Mouse (Mus musculus) cortical plate, adult 2 months (tissue): ENCODE results near the gene Tnr. TPM values are rescaled to one million over a fixed set of nuclear protein-coding genes. Genes with fewer than 3 reads are reported as not detected.

ENCODE experiments used
- H3K27ac ChIP-seq: fragments of 200-500 bp; 2 replicates; pipeline ENCODE4 v1.5.1; 2012; ENCODE audit warnings: low read length, control low read depth, inconsistent platforms; ENCODE audit not compliant: insufficient read depth
- H3K4me1 ChIP-seq: fragments of 200-500 bp; 2 replicates; pipeline ENCODE4 v1.6.1; 2011; ENCODE audit warnings: low read length; ENCODE audit not compliant: control insufficient read depth, insufficient read depth
- H3K4me3 ChIP-seq: fragments of 200-500 bp; 2 replicates; pipeline ENCODE4 v1.5.1; 2011; ENCODE audit warnings: mild to moderate bottlenecking, low read length, control low read depth; ENCODE audit not compliant: insufficient read depth
- CTCF ChIP-seq: fragments of 200-500 bp; IDR thresholded peaks from 2 replicates; pipeline ENCODE4 v1.5.1; 2011; ENCODE audit warnings: mild to moderate bottlenecking, control low read depth, low read length; ENCODE audit not compliant: insufficient read depth; ENCODE audit errors: extremely low read depth
- POLR2A ChIP-seq: fragments of 200-500 bp; IDR thresholded peaks from 2 replicates; pipeline ENCODE4 v1.6.1; 2011; ENCODE audit warnings: mild to moderate bottlenecking, low read length, control low read depth; ENCODE audit not compliant: insufficient read depth; ENCODE audit errors: extremely low read depth
- polyA plus RNA-seq: library from polyadenylated mRNA; depleted of rRNA; stranded (reverse); fragments of >200 nt; gene quantifications from 2 replicates; pipeline ENCODE4 v1.2.3, GENCODE M21; 2012

The Tnr gene
- polyA plus RNA-seq, 1 experiment: 32.1 TPM

- TF ChIP-seq CTCF (no peak), POLR2A (0 out of 2 replicates have a peak, but pooled peaks have one; percentile 7)
- Histone ChIP-seq H3K4me1 (peaks cover 4% of the 10 kb centered on the region; the same call in 1 of the 2 replicates), H3K4me3 (peak overlapping the region; percentile 16; the same call in 1 of the 2 replicates), H3K27ac (peak overlapping the region; percentile 38)
Measured at GRCm38 (mm10) chr1:159614644-159615431, 91.3 kb downstream of the Tnr start.

- H3K27ac ChIP-seq: 0 out of 2 replicates have a peak overlapping the region, but pooled peaks have one; percentile 5
- TF ChIP-seq CTCF: no peak
- no peak for TF ChIP-seq POLR2A
- peaks cover 4% of the 10 kb centered on the region; the same call in 1 of the 2 replicates for H3K4me1 ChIP-seq
- no peak overlapping the region for H3K4me3 ChIP-seq
Measured at GRCm38 (mm10) chr1:159615686-159616085, 92.1 kb downstream of the Tnr start.

GRCm38 (mm10) chr1:159619205-159619604 lies 95.6 kb downstream of the Tnr start:
- peaks cover 4% of the 10 kb centered on the region; the same call in 1 of the 2 replicates for H3K4me1 ChIP-seq
- no peak overlapping the region for H3K27ac ChIP-seq
- no peak for TF ChIP-seq CTCF
- no peak for TF ChIP-seq POLR2A
- no peak overlapping the region for H3K4me3 ChIP-seq

GRCm38 (mm10) chr1:159621321-159621720 lies 97.8 kb downstream of the Tnr start:
- H3K4me3 ChIP-seq: no peak overlapping the region
- H3K27ac ChIP-seq: no peak overlapping the region
- H3K4me1 ChIP-seq: peaks cover 1% of the 10 kb centered on the region; the same call in 1 of the 2 replicates
- no peak for TF ChIP-seq CTCF
- no peak for TF ChIP-seq POLR2A

GRCm38 (mm10) chr1:159629119-159629518 lies 105.5 kb downstream of the Tnr start:
- H3K27ac ChIP-seq: no peak overlapping the region
- TF ChIP-seq CTCF: no peak
- no peak for TF ChIP-seq POLR2A
- no peak overlapping the region for H3K4me3 ChIP-seq
- H3K4me1 ChIP-seq: peaks cover 1% of the 10 kb centered on the region

GRCm38 (mm10) chr1:159629822-159630589 lies 106.4 kb downstream of the Tnr start:
- TF ChIP-seq CTCF: no peak
- TF ChIP-seq POLR2A: no peak
- H3K4me1 ChIP-seq: peaks cover 1% of the 10 kb centered on the region
- no peak overlapping the region for H3K27ac ChIP-seq
- H3K4me3 ChIP-seq: no peak overlapping the region

- Histone ChIP-seq H3K4me3 (no peak overlapping the region), H3K4me1 (peaks cover 1% of the 10 kb centered on the region; the same call in 1 of the 2 replicates), H3K27ac (no peak overlapping the region)
- TF ChIP-seq POLR2A (no peak), CTCF (no peak)
Measured at GRCm38 (mm10) chr1:159632558-159632957, 109.0 kb downstream of the Tnr start.

- no peak overlapping the region for H3K4me3 ChIP-seq
- TF ChIP-seq POLR2A (no peak), CTCF (no peak)
- H3K4me1 ChIP-seq: 0 out of 2 replicates have a peak, but pooled peaks cover 4% of the 10 kb centered on the region
- H3K27ac ChIP-seq: no peak overlapping the region
Measured at GRCm38 (mm10) chr1:159639408-159639807, 115.8 kb downstream of the Tnr start.

- Histone ChIP-seq H3K27ac (no peak overlapping the region), H3K4me1 (no peaks in the 10 kb centered on the region; the same call in 1 of the 2 replicates), H3K4me3 (no peak overlapping the region)
- no peak for TF ChIP-seq CTCF
- no peak for TF ChIP-seq POLR2A
Measured at GRCm38 (mm10) chr1:159645719-159646118, 122.2 kb downstream of the Tnr start.

- TF ChIP-seq POLR2A (no peak), CTCF (no peak)
Measured at GRCm38 (mm10) chr1:159650486-159650885, 126.9 kb downstream of the Tnr start.

More at GRCm38 (mm10) chr1:159650486-159650885, 126.9 kb downstream of the Tnr start:
- Histone ChIP-seq H3K4me1 (no peaks in the 10 kb centered on the region; the same call in 1 of the 2 replicates), H3K4me3 (no peak overlapping the region), H3K27ac (no peak overlapping the region)
